Mouse (Mus musculus) kidney, adult 18-20 months (tissue): ENCODE measurements around the gene Fyn.
A peak's percentile ranks its signal among the peaks of the same experiment; 100 is the strongest.

Source experiments
- DNase-seq: peaks from one replicate; pipeline ENCODE4 v3.0.0; 2021

Gene Fyn

DNA sequence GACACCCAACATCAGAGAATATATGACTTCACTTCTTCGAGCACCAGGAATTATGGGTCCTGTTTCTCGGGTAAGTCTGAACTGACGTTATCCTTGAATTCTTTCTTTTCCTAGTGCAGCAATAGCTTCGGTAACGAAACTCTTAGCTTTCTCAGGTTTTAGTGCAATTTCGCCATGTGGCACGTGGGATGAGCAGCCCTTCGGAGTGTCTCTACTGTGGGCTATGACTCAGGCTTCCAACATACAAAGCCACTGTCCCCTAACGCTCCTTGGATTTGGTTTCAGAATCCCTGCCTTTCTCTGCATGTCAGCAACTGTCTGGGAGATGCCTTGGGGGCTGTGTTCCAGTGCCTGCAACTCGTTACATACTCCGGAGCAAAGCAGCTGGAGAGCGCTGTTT, 215.1 kb downstream of the Fyn start:
- DNase-seq, result no peak

DNA sequence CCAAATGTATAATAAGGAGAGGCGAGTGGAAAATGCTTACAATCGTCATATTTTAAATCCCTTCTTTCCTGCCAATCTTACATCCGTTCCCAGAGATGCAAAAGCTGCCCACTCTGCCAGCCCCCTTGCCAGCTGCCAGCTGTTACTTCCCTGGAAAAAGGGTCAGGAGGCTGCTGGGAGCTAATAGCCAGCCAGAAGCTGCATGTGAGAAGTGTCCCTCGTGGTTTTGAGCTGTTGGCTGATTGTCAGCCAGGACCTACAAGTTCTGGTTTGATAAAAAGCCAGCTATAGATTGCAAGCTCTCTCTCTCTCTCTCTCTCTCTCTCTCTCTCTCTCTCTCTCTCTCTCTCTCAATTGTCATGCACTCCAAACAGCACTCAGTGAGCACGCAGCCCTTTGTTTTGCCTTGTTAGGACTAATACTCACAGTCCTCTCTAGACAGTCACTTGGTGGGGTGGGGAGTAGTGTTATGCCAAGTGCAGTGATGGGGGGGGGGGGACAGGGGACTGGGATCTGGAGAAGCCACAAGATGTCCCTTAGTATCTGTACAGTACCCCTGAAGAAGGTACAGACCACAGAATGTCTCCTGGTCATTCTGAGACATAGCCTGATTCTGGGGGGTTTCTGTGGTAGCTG, 218.8 kb downstream of the Fyn start:
- no peak for DNase-seq

DNA sequence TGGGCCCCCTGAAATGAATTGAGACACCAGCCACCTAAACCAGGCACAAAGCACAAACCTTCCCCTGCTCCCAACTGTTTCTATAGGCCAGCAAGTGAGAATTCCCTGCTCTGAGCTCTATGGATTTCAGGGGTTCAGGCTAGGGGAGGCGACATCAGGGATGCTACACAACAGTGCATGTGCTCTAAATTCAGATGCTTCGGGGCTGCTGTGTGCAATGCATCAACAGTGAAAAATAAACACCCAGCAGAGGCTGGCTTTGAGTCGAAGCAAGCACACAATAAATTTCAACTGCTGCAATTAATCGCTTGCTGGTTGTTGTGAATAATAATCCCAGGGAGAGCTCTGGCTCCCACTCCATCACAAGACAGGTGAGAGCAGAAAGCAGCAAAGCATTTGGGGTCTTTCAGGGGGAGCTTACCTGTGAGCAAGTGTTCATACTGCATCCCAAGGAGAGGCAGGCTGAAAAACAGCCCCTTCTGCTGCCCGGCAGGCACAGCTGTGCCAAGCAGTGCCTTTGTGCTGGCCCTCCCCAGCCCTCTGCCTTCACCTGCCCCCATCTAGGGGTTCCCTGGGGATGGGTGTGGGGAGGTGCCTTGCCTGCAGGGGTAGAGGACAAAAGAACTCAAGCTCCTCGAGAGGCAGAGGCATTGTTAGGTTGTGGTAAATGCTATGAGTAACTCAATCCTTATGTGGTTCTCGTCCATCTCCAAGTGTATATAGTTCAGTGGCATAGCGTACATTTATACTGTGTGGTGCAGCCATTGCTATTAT, 219.5 kb downstream of the Fyn start:
- DNase-seq, result no peak

DNA sequence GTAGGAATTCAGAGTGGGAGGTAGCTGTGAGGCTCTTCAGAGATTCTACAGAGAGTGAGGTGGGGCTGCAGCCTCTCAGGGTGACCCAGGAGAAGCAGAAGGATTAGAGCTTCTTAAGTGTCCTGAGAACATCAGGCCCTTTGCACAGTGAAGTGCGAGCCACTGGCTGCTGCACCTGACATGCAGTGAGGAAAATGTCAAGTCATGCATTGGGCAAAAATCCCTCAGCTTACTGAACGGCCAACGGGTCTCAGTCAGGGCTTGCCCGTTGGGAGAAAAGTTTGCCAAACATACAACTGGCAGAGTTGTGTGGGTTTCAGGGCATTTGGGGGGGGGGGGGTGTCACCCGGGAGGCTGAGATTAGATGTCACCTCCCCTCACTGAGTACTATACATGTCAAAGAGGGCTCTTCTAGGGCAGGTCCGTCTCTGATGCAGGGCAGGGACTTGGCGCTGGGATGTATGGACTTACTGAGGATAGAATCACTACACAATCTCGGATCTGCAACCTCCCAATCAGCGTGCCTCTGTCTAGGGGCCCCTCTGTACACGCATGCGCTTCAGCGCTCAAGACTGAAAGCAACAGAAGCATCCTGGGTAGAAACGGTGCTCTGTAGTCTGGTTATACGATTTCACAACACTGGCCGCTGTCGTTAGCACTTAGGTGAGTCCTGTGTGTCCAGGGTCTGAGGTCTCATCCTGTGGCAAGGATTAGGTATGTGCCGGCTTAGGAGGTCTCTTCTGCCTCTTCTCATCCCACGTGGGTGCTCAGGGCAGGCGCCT, 221.3 kb downstream of the Fyn start:
- DNase-seq, result no peak

DNA sequence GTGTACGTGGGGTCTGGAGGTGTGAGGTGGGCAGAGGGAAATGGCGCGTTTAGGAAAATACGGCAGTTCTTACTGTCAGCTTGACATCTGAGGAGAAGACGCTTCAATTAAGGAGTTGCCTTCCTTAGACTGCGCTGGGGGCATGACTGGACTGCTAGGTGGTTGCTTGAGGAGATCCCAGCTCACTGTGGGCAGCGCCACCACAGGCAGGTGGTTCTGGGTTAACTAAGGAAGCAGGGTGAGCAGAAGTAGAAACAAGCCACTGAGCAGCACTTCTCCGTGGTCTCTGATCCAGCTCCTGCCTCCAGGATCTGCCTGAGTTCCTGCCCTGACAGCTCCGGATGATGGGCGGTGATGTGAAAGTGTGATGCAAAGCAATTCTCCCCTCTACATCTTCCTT, 222.0 kb downstream of the Fyn start:
- DNase-seq, result no peak

DNA sequence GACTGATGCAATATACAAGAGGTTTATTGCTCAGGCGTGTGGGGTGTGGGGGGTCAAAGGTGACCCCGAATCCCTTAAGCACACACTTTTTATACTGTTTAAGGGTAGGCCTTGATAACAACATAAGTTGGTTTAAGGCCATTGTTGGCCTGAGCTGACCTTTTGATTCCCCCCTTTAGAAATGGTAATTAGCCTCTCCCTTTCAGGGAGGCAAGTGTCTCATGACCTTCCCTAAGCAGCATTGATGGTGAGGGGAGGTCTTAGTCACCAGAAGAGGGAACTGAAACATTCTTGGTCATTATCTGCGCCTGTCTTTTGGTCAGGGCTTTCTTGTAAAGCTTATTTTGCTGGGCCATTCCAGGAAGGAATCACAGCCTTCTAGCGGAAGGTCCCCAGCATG, 223.8 kb downstream of the Fyn start:
- DNase-seq, result no peak

DNA sequence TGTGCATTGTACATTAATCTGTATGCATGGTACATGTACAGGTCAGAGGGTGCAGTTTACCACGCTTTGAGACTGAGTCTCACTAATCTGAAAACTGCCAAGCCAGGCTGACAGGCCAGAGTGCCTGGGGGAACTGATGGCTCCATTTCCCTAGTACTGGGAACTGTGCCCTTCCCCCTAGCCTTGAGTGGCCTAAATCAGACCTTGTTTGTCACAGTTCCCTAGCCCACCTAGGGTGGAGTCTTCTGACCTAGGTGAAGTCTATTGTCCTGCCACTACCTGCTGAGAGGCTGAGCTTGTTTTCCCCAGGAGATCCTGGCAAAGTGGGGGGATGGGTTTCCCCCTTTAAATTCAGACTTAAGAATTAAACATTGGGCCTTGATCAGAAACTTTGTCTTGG, 226.1 kb downstream of the Fyn start:
- no peak for DNase-seq

DNA sequence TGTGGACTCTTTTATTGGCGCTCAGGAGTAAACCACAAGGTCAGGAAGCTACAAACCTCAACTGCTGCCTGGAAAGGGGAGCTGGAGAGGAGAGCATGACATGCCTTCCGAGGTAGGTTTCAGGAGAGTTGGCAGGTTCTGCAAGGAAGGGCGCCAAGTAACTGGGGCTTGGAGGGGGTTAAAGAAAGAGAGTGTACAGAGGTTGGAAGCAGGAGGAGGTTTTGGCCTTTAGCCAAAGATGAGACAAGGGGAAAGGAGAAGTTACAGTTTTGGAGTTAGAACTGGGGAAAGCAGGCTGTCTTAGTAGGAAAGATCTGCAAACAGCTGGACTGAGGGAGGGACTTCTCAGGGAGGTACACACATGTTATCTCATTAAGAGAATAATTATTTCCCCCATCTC, 227.2 kb downstream of the Fyn start:
- DNase-seq, result no peak

DNA sequence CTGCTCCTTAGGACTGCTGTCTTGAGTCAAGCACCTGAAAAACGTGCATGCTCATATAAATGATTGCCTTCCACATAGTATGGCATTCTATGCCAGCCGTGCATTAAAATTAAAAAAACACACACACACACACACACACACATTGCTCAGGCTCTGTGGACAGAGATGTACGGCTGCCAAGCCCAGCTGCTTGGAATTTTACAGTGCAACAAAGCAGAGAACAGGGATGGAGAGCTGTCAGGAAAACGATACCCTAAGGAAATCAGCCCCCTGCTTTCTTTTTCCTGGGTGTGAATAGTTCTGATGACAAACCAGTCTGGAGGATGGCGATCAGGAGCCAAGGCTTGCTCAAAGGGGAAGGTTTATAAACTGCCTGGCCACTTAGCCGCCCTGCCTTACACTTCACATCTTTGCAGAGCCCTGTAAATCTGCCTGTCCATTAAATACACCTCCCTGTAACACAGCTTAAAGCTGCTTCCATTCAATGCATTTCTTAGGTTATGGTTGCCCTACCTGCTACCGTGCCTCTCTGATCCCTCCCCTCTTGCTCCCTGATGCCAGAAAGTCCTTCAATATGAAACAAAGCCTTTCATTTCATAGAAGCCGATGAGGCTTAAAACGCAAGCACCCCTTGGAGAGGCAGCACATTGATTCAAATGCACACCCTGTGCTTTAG, 228.6 kb downstream of the Fyn start:
- DNase-seq, result no peak

DNA sequence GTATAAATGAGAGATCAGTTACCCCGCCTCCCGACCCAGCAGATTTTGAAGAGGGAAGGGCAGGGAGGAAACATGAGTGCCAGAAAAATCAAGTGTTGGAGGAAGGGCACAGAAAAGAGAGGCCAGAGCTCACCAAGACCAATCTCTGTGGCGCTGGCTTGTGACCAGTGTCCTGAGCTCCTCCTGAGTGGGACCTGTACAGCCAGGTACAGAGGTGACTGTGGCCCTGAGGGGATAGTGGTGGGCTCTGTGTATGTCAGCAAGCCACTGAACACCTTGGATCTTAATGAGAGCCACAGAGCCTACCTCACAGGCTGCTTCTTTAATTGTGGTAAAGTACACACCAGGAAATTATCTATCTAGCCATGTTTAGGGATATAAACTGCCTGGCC, 229.1 kb downstream of the Fyn start:
- DNase-seq, result no peak

DNA sequence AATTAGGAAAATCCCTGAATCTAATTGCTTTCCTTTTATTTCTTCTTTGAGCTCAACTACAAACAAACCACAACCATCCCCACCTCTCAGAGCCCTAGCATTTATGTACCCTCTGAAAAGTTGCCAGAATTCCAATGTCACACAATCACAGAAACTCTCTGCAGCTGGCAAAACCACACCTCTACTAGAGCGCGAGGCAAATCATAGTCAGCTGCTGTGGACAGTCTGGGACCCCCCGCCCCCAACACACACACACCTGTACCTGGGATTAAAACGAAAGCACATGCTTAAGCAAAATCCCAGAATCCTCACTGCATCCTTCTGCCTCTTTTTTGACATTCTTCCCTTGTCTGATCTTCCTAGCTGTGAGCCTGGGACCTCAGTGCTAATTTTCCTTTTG, 230.9 kb downstream of the Fyn start:
- DNase-seq, result no peak

DNA sequence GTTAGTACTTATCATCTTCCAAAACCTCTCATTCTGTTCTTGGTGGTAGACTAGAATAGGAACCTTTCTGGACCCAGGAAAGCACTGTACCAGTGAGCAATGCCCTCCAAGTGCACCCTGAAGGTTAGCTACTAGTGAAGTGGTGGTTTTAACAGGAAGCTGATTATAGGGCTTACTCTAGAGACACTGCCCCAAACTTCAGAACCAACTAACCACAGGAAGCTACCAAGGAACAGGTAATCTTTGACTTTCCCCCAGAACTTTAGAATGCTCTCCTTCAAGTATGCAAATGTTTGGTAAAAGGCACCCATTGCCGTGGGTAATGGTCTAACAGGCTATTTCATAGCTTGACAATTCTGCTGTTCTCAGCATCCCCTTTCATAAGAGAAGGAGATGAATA, 231.5 kb downstream of the Fyn start:
- no peak for DNase-seq

DNA sequence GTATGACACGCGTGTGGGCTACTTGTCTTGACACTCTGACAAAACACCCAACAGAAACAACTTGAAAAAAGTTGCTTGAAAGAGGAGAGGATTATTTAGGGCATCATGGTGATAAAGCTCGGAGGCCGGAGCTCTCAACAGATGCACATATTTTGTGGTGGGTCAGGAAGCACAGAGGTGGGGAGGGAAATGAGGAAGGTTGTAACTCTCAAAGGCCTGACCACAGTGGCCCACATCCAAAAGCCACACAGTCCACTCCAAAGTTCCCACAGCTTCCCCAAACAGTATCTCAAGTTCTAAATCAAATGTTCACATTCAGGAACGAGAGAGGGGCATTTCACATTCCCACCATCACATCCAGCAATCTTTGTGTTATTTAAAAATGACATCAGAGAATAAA, 232.4 kb downstream of the Fyn start:
- no peak for DNase-seq

DNA sequence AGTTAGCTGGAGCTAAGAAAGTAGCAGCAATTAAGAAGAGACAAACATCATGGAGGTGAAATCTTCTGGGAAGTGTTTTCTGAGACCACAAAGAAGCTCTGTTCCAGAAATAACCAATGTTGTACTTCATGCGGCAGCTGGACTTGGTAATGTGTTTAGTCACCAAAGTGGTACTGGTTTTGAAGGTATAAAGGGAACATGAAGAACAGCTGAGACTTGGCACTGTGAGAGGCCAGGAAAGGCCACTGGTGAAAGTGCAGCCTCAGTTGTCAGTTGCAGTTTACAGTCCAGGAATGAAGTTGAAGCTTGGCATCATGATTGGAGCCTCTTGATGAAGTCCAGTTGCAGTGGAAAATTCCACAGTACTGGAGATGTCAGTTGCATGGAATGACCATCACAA, 237.8 kb downstream of the Fyn start:
- DNase-seq, result no peak

DNA sequence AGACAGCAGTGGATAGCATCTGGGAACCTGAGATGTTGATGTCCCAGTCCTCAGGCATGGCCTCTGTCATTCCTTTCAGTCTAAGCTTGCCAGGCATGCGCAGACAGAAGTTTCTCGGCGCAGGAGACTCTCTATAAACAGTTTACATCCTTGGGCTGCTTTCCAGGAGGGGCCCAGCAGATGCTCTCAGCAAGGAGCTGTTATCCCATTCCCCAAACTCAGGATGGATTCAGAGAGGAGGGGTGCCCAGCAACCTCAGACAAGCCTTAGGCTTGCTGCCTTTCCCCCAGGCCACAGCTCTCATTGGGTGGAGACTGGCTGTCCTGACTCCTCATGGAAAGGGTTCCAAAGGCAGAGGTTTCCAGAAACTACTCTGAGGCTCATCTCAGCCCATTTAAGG, 242.6 kb downstream of the Fyn start:
- no peak for DNase-seq

DNA sequence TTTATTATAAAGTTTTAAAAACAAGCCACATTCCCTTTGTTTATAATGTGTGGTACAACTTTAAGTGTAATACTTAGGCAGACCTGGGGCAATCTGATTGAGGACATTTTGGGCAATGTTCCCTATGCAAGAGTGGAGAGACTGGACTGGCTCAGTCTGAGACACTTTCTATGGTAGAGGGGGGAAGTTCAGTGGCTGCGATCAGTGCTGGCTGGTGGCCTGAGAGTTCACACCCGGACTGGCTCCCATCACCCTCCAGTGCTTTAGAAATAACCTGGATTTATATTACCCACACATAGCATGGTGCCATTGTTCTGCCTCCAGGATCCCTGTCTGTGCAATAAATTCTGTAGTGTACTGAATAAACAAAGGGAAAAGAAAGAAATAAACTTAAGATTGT, 243.5 kb downstream of the Fyn start:
- no peak for DNase-seq

DNA sequence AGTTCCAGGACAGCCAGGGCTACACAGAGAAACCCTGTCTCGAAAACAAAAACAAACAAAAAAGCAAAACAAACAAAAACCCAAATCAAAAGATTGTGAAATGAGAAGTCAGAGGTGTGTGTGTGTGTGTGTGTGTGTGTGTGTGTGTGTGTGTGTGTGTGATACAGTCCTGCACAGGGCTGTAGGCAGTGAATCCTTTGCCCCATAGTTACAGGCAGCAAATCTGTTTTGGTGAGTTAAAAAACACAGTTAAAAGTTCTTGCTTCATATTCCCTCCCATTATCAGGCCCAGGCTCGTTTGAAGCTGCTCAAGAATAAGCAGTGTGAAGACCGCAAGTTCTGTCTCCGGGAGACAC, 244.0 kb downstream of the Fyn start, which contains the start of gene Traf3ip2:
Gene Traf3ip2 (plus strand): TSS at position 302 of the 356 bp plus-strand sequence.
- DNase-seq, result no peak

DNA sequence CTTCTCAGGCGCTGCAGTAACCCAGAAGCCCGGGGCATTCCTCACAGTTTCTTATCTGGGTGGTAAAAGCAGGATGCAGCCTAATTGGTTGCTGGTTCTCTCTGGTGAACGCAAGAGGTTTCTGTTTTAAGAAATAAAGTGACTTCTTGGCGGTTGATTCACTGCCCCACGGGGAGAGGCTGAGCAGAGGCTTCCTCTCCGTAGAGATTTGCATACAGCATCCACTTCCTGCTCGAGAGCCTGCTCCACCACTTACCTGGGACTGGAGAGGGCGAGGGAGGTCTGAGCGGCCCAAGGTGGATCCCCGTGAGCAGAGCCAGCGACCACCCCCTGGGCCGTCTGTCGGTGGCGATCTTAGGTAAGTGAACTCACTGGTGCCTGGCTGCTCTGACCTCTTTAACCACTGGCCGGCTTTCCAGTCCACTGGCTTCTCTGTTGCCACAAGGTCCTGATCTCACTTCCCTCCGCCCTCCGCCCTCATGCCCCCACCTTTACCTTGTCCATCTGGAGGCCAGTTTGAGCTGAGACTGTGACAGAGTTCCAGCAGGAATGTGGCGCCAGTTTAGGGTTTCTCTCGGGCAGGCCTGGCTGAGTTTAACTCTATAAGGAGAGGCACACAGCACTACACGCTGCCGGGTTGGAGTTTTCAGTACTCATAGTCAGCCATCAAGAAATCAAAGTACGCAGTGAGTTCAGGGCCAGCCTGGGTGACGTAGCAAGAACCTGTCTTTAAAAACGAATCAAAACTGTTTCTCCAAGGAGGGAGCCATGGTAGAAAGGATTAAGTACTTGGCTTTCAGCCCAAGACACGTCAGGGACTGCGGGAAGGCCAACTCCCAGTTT, 244.6 kb downstream of the Fyn start:
- peak; percentile 88 for DNase-seq

DNA sequence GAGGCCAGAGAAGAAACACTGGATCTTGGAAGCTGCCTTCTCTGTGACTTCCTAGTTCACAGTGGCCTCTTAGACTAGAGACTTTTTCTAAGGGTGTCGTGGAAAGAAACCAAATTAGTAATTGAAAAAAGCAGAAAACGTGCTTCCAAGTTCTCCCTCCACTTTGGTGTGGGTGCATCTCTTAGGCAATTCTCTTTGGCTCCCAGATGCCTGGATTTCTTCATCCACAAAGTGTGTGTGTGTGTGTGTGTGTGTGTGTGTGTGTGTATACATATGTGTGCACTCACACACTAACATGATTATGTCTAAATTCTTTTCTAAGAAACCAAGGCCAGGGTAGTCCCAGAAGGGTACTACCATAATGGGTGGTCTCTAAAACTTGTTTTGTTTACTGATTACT, 245.3 kb downstream of the Fyn start:
- no peak for DNase-seq

DNA sequence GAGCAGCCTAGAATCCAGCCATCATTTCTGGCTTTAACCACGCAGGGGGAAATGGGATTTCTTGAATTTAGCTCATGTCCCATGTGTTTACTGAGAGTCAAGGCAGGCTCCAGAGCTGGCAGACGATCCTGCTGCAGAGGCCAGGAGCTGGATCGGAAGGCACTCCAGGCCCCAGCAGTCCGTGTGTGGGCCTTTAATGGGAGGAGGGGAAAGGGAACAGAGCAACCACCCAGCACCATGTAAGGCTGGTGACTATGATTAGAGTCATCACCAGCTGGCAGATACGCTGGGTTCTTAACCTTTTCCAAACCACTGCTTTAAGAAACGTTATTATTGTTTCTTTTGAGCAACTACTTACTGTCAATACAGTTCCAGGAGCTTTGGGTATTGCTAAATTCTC, 246.0 kb downstream of the Fyn start:
- DNase-seq, result no peak
